Mouse (Mus musculus) thymus, adult 2 months (tissue): ENCODE data around the gene Gm10309.

Experiments used
- CTCF ChIP-seq: fragments of 200-500 bp; IDR thresholded peaks from 2 replicates; pipeline ENCODE4 v1.5.1; 2012; ENCODE audit warnings: mild to moderate bottlenecking, control low read depth, low read length, moderate library complexity, borderline replicate concordance; ENCODE audit not compliant: control insufficient read depth, poor library complexity, insufficient read depth; ENCODE audit errors: extremely low read depth
- POLR2A ChIP-seq: fragments of 200-500 bp; IDR thresholded peaks from 2 replicates; pipeline ENCODE4 v1.6.1; 2012; ENCODE audit warnings: mild to moderate bottlenecking, low read length, control low read depth, moderate library complexity; ENCODE audit not compliant: control insufficient read depth, poor library complexity, insufficient read depth; ENCODE audit errors: extremely low read depth

- no peak for TF ChIP-seq CTCF
- TF ChIP-seq POLR2A: no peak
Observed at GRCm38 (mm10) chr17:86526016-86526415, 21.0 kb upstream of the Gm10309 start.
